In the genomic region with DNA sequence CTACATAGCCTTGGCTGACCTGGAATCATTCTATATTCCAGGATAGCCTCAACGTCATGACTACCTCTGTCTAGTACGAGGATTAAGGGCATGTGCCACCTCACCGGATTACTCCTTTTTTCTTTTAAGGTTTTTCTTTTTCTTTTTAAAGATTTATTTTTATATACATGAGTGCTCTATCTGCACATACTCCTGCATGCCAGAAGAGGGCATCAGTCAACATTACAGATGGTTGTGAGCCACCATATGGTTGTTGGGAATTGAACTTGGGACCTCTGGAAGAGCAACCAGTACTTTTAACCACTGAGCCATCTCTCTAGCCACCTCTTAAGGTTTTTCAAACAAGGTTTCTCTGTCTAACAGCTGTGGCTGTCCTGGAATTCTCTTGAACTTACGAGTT, we compare ENCODE assay signal across 30 mouse cellular contexts. TPM values are rescaled to one million over a fixed set of nuclear protein-coding genes. Genes with fewer than 3 reads are reported as not detected.
DNase-seq lines count a peak whose midpoint lies in the region; ATAC-seq and TF ChIP-seq lines count a peak whose summit lies in the region.
"Had no signal": no experiment of that assay in that cellular context is flagged by ENCODE, and none has a peak within 500 bp of the region (broad histone marks: within the 10 kb centered on the region; RNA-seq: fewer than 3 reads in every experiment).

No protein-coding gene starts in this region.

- no peaks in the 10 kb centered on the region for H3K27me3 ChIP-seq in kidney, postnatal 0 days (ENCODE audit: insufficient read depth, low read length)
- no peaks in the 10 kb centered on the region for H3K27me3 ChIP-seq in lung, postnatal 0 days (replicated peaks; ENCODE audit: insufficient read depth, low read length)
- H3K27me3 ChIP-seq in MEL (ENCODE audit: control insufficient read depth in 1 of 2, insufficient read depth in 2 of 2, low read length in 2 of 2) = no peaks in the 10 kb centered on the region; a peak in 1 of 4 replicates
- no peaks in the 10 kb centered on the region for H3K27me3 ChIP-seq in splenic B cell, adult 2 months (ENCODE audit: control insufficient read depth, insufficient read depth, low read length, poor library complexity, severe bottlenecking)
- H3K27me3 ChIP-seq in forebrain, embryonic 13.5 days = no peaks in the 10 kb centered on the region
- H3K27me3 ChIP-seq: embryonic facial prominence, embryonic 15.5 days; forebrain, embryonic 12.5 days; heart, embryonic 13.5 days; kidney, embryonic 15.5 days; limb, embryonic 12.5 days; midbrain, embryonic 12.5 days had no signal

- no peaks in the 10 kb centered on the region for H3K9me3 ChIP-seq in kidney, postnatal 0 days (replicated peaks; ENCODE audit: low read length)
- H3K9me3 ChIP-seq in lung, postnatal 0 days (ENCODE audit: low read length) = no peaks in the 10 kb centered on the region
- H3K9me3 ChIP-seq in MEL (replicated peaks; ENCODE audit: insufficient read depth, low read length) = no peaks in the 10 kb centered on the region
- no peaks in the 10 kb centered on the region for H3K9me3 ChIP-seq in forebrain, embryonic 13.5 days (replicated peaks)
- H3K9me3 ChIP-seq: embryonic facial prominence, embryonic 10.5 days; embryonic facial prominence, embryonic 15.5 days; forebrain, embryonic 12.5 days; kidney, embryonic 15.5 days; liver, embryonic 13.5 days; midbrain, embryonic 12.5 days had no signal

- H3K4me3 ChIP-seq in kidney, postnatal 0 days (replicated peaks; ENCODE audit: low read depth, low read length) = no peak overlapping the region
- H3K4me3 ChIP-seq in lung, postnatal 0 days (ENCODE audit: low read depth, low read length) = no peak overlapping the region
- no peak overlapping the region for H3K4me3 ChIP-seq in MEL (ENCODE audit: control insufficient read depth in 1 of 2, insufficient read depth in 1 of 2, low read depth in 2 of 2, low read length in 2 of 2)
- no peak overlapping the region for H3K4me3 ChIP-seq in forebrain, embryonic 13.5 days
- H3K4me3 ChIP-seq: embryonic facial prominence, embryonic 10.5 days; embryonic facial prominence, embryonic 15.5 days; forebrain, embryonic 12.5 days; heart, embryonic 13.5 days; kidney, embryonic 15.5 days; limb, embryonic 12.5 days; liver, embryonic 13.5 days; midbrain, embryonic 12.5 days had no signal

- peak; percentile 27; the same call in 1 of the 2 replicates for TF ChIP-seq CTCF in kidney, postnatal 0 days (IDR thresholded peaks at IDR 0.05; ENCODE audit: low read depth)
- peak; percentile 42 for TF ChIP-seq CTCF in lung, postnatal 0 days (IDR thresholded peaks at IDR 0.05)
- peak; percentile 26 to 52 (median 49); a peak in 5 of 6 replicates for TF ChIP-seq CTCF in MEL (IDR thresholded peaks at IDR 0.05 in 2 of 3, conservative IDR thresholded peaks at IDR 0.05 in 1 of 3; ENCODE audit: control insufficient read depth in 1 of 3, insufficient read depth in 1 of 3, low read depth in 2 of 3, low read length in 3 of 3, poor library complexity in 1 of 3, severe bottlenecking in 1 of 3)

- TF ChIP-seq RAD21 in MEL (IDR thresholded peaks at IDR 0.05; ENCODE audit: low read depth, low read length) = peak; percentile 24

- H3K4me1 ChIP-seq in kidney, postnatal 0 days (replicated peaks; ENCODE audit: insufficient read depth, low read length) = no peaks in the 10 kb centered on the region
- H3K4me1 ChIP-seq in lung, postnatal 0 days (ENCODE audit: insufficient read depth, low read depth, low read length) = no peaks in the 10 kb centered on the region
- H3K4me1 ChIP-seq in MEL (ENCODE audit: control insufficient read depth in 1 of 2, insufficient read depth in 2 of 2, low read length in 2 of 2) = peaks cover 4 to 7% of the 10 kb centered on the region in 2 experiments
- no peaks in the 10 kb centered on the region for H3K4me1 ChIP-seq in forebrain, embryonic 13.5 days
- H3K4me1 ChIP-seq: embryonic facial prominence, embryonic 10.5 days; embryonic facial prominence, embryonic 15.5 days; forebrain, embryonic 12.5 days; heart, embryonic 13.5 days; kidney, embryonic 15.5 days; limb, embryonic 12.5 days; midbrain, embryonic 12.5 days had no signal

- WGBS in kidney, postnatal 0 days = 82% methylated on average over 4 of the region's 4 CpGs
- WGBS in lung, postnatal 0 days = 82% methylated on average over 4 of the region's 4 CpGs
- 81% methylated on average over 4 of the region's 4 CpGs for WGBS in forebrain, embryonic 13.5 days

- no peak for DNase-seq in kidney, postnatal 0 days (ENCODE audit: low spot score)
- no peak for DNase-seq in kidney, postnatal 10 days
- no peak for DNase-seq in lung, postnatal 0 days (ENCODE audit: low spot score)
- no peak for DNase-seq in lung, adult 18-20 months
- DNase-seq in MEL (ENCODE audit: low read depth, low spot score) = peak; percentile 42
- DNase-seq in splenic B cell, adult 2 months (ENCODE audit: low read depth, low spot score) = peak; percentile 28
- DNase-seq: adrenal gland, adult 8-10 months; cerebellum, adult 2 months; cerebellum, postnatal 14 days; gastrocnemius, postnatal 36 days; heart, adult 18-20 months; heart, postnatal 10 days; kidney, adult 18-20 months; kidney, postnatal 4 days; layer of hippocampus, adult 9-11 months; liver, embryonic 13.5 days; lung, embryonic 14.5 days; right cerebral cortex, postnatal 25 days; spleen, adult 18-20 months; thymus, adult 2 months; thymus, postnatal 4 days had no signal

- no peak overlapping the region for H3K4me2 ChIP-seq in kidney, postnatal 0 days (ENCODE audit: low read length)
- no peak overlapping the region for H3K4me2 ChIP-seq in lung, postnatal 0 days (replicated peaks; ENCODE audit: low read depth, low read length)
- H3K4me2 ChIP-seq in forebrain, embryonic 13.5 days = no peak overlapping the region
- H3K4me2 ChIP-seq: embryonic facial prominence, embryonic 15.5 days; forebrain, embryonic 12.5 days; heart, embryonic 13.5 days; hindbrain, embryonic 14.5 days; kidney, embryonic 15.5 days; limb, embryonic 12.5 days; liver, embryonic 13.5 days; lung, embryonic 14.5 days; midbrain, embryonic 12.5 days had no signal

- TF ChIP-seq POLR2A in MEL (IDR thresholded peaks at IDR 0.05; ENCODE audit: control insufficient read depth in 1 of 2, insufficient read depth in 1 of 2, low read depth in 1 of 2, low read length in 2 of 2, poor library complexity in 1 of 2) = no peak

- no peak for ATAC-seq in kidney, postnatal 0 days (replicated peaks; ENCODE audit: low FRiP score, low read depth)
- ATAC-seq in lung, postnatal 0 days = no peak
- ATAC-seq in forebrain, embryonic 13.5 days = no peak

- no peak overlapping the region for H3K27ac ChIP-seq in kidney, postnatal 0 days
- H3K27ac ChIP-seq in lung, postnatal 0 days (ENCODE audit: low read length) = no peak overlapping the region
- H3K27ac ChIP-seq in MEL (ENCODE audit: control insufficient read depth, low read depth, low read length) = no peak overlapping the region
- no peak overlapping the region for H3K27ac ChIP-seq in forebrain, embryonic 13.5 days
- H3K27ac ChIP-seq: embryonic facial prominence, embryonic 10.5 days; embryonic facial prominence, embryonic 15.5 days; forebrain, embryonic 12.5 days; heart, embryonic 13.5 days; hindbrain, embryonic 14.5 days; kidney, embryonic 15.5 days; limb, embryonic 12.5 days; liver, embryonic 13.5 days; midbrain, embryonic 12.5 days had no signal

- no peaks in the 10 kb centered on the region for H3K36me3 ChIP-seq in kidney, postnatal 0 days (ENCODE audit: insufficient read depth, low read length)
- H3K36me3 ChIP-seq in lung, postnatal 0 days (ENCODE audit: insufficient read depth, low read length) = no peaks in the 10 kb centered on the region
- peaks cover 0 to 7% of the 10 kb centered on the region in 2 experiments; a peak in 2 of 4 replicates for H3K36me3 ChIP-seq in MEL (ENCODE audit: control insufficient read depth in 1 of 2, insufficient read depth in 2 of 2, low read length in 2 of 2)
- no peaks in the 10 kb centered on the region for H3K36me3 ChIP-seq in splenic B cell, adult 2 months (ENCODE audit: control insufficient read depth, insufficient read depth, low read length, poor library complexity, severe bottlenecking)
- H3K36me3 ChIP-seq in forebrain, embryonic 13.5 days (ENCODE audit: poor library complexity, severe bottlenecking) = no peaks in the 10 kb centered on the region
- H3K36me3 ChIP-seq: embryonic facial prominence, embryonic 10.5 days; embryonic facial prominence, embryonic 15.5 days; forebrain, embryonic 12.5 days; heart, embryonic 13.5 days; kidney, embryonic 15.5 days; limb, embryonic 12.5 days; liver, embryonic 13.5 days; midbrain, embryonic 12.5 days had no signal

- H3K9ac ChIP-seq in kidney, postnatal 0 days (ENCODE audit: low read depth, low read length) = no peak overlapping the region
- no peak overlapping the region for H3K9ac ChIP-seq in lung, postnatal 0 days (replicated peaks; ENCODE audit: low read depth)
- no peak overlapping the region for H3K9ac ChIP-seq in MEL (ENCODE audit: control insufficient read depth, low read depth, low read length, poor library complexity, severe bottlenecking)
- H3K9ac ChIP-seq in forebrain, embryonic 13.5 days = no peak overlapping the region
- H3K9ac ChIP-seq: embryonic facial prominence, embryonic 15.5 days; forebrain, embryonic 12.5 days; heart, embryonic 13.5 days; hindbrain, embryonic 14.5 days; kidney, embryonic 15.5 days; limb, embryonic 12.5 days; liver, embryonic 13.5 days; lung, embryonic 14.5 days; midbrain, embryonic 12.5 days had no signal

- H3K79me2 ChIP-seq in MEL (ENCODE audit: control insufficient read depth, insufficient read depth, low read length, poor library complexity) = no peaks in the 10 kb centered on the region

- no peak for TF ChIP-seq EP300 in lung, postnatal 0 days (IDR thresholded peaks at IDR 0.05)
- TF ChIP-seq EP300 in MEL (IDR thresholded peaks at IDR 0.05; ENCODE audit: low read depth in 1 of 2, low read length in 2 of 2) = no peak

TF ChIP-seq in MEL, 35 proteins besides CTCF, POLR2A, EP300 and RAD21 (continues in another document):
- TF ChIP-seq MAFK (IDR thresholded peaks at IDR 0.05; ENCODE audit: borderline replicate concordance, low read depth, low read length) (no peak), SMC3 (IDR thresholded peaks at IDR 0.05; ENCODE audit: low read depth, low read length) (peak; percentile 55)

RNA-seq across cellular contexts. Expression of a gene that starts 9.0 kb away (rescaled TPM):
- polyA plus RNA-seq in kidney, postnatal 0 days (2015; fragmentation: Nextera tagmentation; extraction: Ambion mirVana) = 21.0 and 25.8 TPM in 2 replicates
- polyA plus RNA-seq in lung, postnatal 0 days (2015; fragmentation: Nextera tagmentation; extraction: Ambion mirVana) = 13.5 and 16.7 TPM in 2 replicates
- total RNA-seq in MEL (2012; rRNA removed) = 82.5 and 102 TPM in 2 replicates
- polyA plus RNA-seq in MEL (2012; ENCODE audit: insufficient read depth in 1 of 2, insufficient read length in 2 of 2, low read depth in 1 of 2, low replicate concordance in 2 of 2, missing spikeins in 1 of 2) = 100 to 1,000 TPM; 116 to 233 TPM
- 83.8 and 86.8 TPM in 2 replicates for polyA plus RNA-seq in forebrain, embryonic 13.5 days (2015; fragmentation: Nextera tagmentation; extraction: Ambion mirVana)

RNA-seq across cellular contexts. Expression of a gene that starts 28.9 kb away (rescaled TPM):
- polyA plus RNA-seq in kidney, postnatal 0 days (2015; fragmentation: Nextera tagmentation; extraction: Ambion mirVana) = 53.4 and 58.3 TPM in 2 replicates
- 39.1 and 40.1 TPM in 2 replicates for polyA plus RNA-seq in lung, postnatal 0 days (2015; fragmentation: Nextera tagmentation; extraction: Ambion mirVana)
- 50.0 and 59.5 TPM in 2 replicates for total RNA-seq in MEL (2012; rRNA removed)
- 100 to 1,000 TPM; 119 to 127 TPM for polyA plus RNA-seq in MEL (2012; ENCODE audit: insufficient read depth in 1 of 2, insufficient read length in 2 of 2, low read depth in 1 of 2, low replicate concordance in 2 of 2, missing spikeins in 1 of 2)
- polyA plus RNA-seq in forebrain, embryonic 13.5 days (2015; fragmentation: Nextera tagmentation; extraction: Ambion mirVana) = 47.5 and 50.4 TPM in 2 replicates

Comparison
In these comparisons a context has a peak if more than half of its experiments do, and no peak if none do; other contexts are left out.
1. DNase-seq: peak in MEL (single experiment) and splenic B cell, adult 2 months (single experiment); none in kidney, postnatal 0 days (single experiment), kidney, postnatal 10 days (single experiment), lung, postnatal 0 days (single experiment) and lung, adult 18-20 months (0 of 2).
2. Peak in every context shown above with its lines, with median percentiles within 50 percentile points of each other: CTCF ChIP-seq.